Mouse (Mus musculus) embryonic fibroblast, embryonic 13.5 days (primary cell): ENCODE results near the gene Dcaf17.

Experiments used
- CTCF ChIP-seq: IDR thresholded peaks from 2 replicates; pipeline ENCODE4 v1.5.1; 2011; ENCODE audit warnings: mild to moderate bottlenecking, control low read depth, low read length, moderate library complexity, borderline replicate concordance; ENCODE audit not compliant: insufficient read depth
- POLR2A ChIP-seq: IDR thresholded peaks from 2 replicates; pipeline ENCODE4 v1.6.1; 2011; ENCODE audit warnings: low read depth, mild to moderate bottlenecking, control low read depth, low read length, moderate library complexity

DNA sequence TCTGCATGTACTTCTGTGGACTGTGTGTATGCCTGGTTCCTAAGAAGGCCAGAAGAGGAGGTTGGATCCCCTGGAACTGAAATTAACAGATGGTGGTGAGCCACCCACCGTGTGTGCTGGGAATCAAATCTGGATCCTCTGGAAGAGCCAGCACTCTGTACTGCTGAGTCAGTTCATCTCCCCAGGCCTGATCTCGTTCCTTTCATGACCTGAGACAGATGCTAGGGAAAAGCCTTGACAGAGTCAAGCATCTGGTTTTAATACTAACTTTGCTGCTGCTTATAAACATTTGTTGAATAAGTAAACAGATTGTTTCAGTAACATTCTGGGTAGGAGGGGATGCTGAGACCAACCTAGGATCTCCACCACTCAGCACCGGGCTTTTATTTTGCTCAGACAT lies 53.4 kb downstream of the Dcaf17 start:
- TF ChIP-seq POLR2A, result no peak
- TF ChIP-seq CTCF, result no peak
